Mouse (Mus musculus): ENCODE data around the gene Defa33. TPM values are rescaled to one million over a fixed set of nuclear protein-coding genes. Genes with fewer than 3 reads are reported as not detected.

Gene Defa33
- total RNA-seq (2023) = not detected

GRCm38 (mm10) chr8:21391511-21391910, at the start of gene Defa33:
Gene Defa33, plus strand, starts transcription at chr8:21391811.

GRCm38 (mm10) chr8:21378215-21378614, 13.4 kb upstream of the Defa33 start, which contains the start of gene Defa2:
Gene Defa2, plus strand, starts transcription at chr8:21378515.

GRCm38 (mm10) chr8:21427111-21427510, 35.5 kb downstream of the Defa33 start, which contains the start of gene Defa36:
Gene Defa36, plus strand, starts transcription at chr8:21427411.

Other genes with a start within 250 kb of the Defa33 start
- not detected for gene Defa22, start 229.5 kb upstream of the Defa33 start, total RNA-seq (2023)
- gene Defa31, start 200.2 kb upstream of the Defa33 start, total RNA-seq (2023) = not detected
- gene Gm15293, start 190.2 kb upstream of the Defa33 start, total RNA-seq (2023) = not detected
- gene Gm15292, start 142.1 kb upstream of the Defa33 start, total RNA-seq (2023) = not detected
- gene Defa27, start 76.3 kb upstream of the Defa33 start, total RNA-seq (2023) = not detected
- not detected for gene Defa29, start 64.8 kb upstream of the Defa33 start, total RNA-seq (2023)
- not detected for gene Defa2, start 13.3 kb upstream of the Defa33 start, total RNA-seq (2023)
- gene Defa36, start 35.6 kb downstream of the Defa33 start, total RNA-seq (2023) = not detected
- gene Gm7849, start 64.7 kb downstream of the Defa33 start, total RNA-seq (2023) = not detected
- gene Defa20, start 117.4 kb downstream of the Defa33 start, total RNA-seq (2023) = not detected
- gene Defa32, start 137.2 kb downstream of the Defa33 start, total RNA-seq (2023) = not detected
- gene Defa37, start 173.6 kb downstream of the Defa33 start, total RNA-seq (2023) = not detected
- gene Defa28, start 191.2 kb downstream of the Defa33 start, total RNA-seq (2023) = not detected
- not detected for gene Gm7861, start 202.7 kb downstream of the Defa33 start, total RNA-seq (2023)
- not detected for gene Defa26, start 226.4 kb downstream of the Defa33 start, total RNA-seq (2023)

Measured in CD8-positive naive resting alpha-beta T cell, adult 57 days (primary cell).